Mouse (Mus musculus) spleen, adult 2 months (tissue): Measurements from ENCODE around the gene Psme4.

ENCODE experiments used
- CTCF ChIP-seq: fragments of 200-500 bp; IDR thresholded peaks from 2 replicates; pipeline ENCODE4 v1.5.1; 2011; ENCODE audit warnings: mild to moderate bottlenecking, inconsistent platforms; ENCODE audit not compliant: insufficient read depth, insufficient read length, insufficient replicate concordance; ENCODE audit errors: extremely low read depth
- POLR2A ChIP-seq: fragments of 200-500 bp; IDR thresholded peaks from 2 replicates; pipeline ENCODE4 v1.6.1; 2011; ENCODE audit warnings: low read depth, low read length, inconsistent platforms

DNA sequence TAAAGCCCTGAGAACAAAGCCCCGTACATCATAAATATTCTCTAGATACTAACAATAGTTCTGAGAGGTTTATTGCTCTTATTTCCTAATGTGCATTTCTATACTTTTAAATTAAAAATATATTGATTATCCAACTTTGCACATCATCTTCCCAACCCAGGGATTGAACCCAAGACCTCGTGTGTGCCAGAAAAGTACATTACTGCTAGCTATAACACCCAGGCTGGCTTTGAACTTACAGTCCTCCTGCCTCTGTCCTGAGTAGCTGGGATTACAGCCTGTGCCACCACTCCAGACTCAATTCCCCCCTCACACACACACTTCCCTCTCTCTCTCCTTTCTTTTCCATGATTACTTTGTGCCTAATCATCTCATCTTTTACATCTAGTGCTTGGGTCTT is 116.6 kb downstream of the Psme4 start:
- TF ChIP-seq CTCF (no peak), POLR2A (no peak)
